Mouse (Mus musculus): Measurements from ENCODE around the gene Ski.

Ski gene

GRCm38 (mm10) chr4:155150276-155151113, 71.9 kb downstream of the Ski start:
- peak; percentile 81 for DNase-seq (ENCODE audit: low read depth, low spot score)

GRCm38 (mm10) chr4:155149941-155150275, 72.5 kb downstream of the Ski start:
- no peak for DNase-seq (ENCODE audit: low read depth, low spot score)

DNA sequence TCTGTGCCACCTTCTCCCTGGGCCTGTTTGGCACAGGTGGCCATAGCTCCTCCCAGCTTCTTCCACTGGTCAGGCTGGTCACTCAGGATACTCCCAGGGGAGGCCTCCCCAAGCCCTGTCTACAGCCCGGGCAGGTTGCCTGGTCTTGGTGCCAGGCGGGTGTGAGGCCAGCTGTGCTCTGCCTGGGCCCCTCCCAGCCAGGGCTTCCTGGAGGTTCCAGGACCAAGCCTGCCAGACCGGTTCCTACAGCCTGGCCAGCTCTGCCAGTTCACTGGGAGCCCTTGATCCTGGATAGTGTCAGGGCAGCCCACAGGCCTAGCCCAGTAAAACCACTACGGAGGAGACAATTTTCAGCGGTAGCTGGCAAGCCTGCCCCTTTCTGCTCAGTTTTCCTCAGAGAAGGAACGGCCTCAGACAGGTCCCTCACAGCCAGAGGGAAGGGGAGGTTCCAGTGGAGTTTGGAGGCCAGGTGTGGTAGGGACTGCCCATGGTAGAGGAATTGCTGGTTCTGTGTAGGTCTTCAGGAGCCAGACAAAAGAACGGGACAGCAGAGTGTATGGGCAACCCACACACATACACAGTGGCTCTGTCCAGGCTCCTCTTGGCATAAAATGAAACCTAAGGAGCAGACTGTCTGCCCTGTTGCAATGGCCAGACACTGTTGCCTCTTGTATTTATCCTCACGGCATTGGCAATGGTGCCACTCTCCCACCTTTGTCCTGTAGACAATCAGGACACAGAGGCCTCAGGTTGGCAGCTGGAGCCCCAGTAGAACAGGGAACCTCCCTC, 73.3 kb downstream of the Ski start:
- no peak for DNase-seq (ENCODE audit: low read depth, low spot score)

DNA sequence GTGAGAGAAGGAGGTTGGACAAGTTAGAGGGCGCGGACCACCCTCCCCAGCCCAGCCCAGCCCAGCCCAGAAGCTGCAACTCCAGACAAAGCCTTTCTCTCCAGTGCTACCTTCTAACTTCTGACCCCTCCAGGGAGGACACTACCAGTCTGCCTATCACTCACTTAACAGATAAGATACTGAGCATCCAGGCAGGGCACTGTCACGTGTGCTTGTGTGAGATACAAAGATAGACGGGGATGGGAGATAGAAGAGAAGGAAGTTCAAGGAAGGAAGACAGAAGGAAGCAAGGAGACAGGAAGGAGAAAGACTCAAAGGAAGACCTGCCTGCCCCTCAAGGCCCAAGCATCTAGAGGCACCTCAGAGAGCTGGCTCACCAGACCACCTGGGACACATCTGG, 73.9 kb downstream of the Ski start:
- DNase-seq (ENCODE audit: low read depth, low spot score), result no peak

DNA sequence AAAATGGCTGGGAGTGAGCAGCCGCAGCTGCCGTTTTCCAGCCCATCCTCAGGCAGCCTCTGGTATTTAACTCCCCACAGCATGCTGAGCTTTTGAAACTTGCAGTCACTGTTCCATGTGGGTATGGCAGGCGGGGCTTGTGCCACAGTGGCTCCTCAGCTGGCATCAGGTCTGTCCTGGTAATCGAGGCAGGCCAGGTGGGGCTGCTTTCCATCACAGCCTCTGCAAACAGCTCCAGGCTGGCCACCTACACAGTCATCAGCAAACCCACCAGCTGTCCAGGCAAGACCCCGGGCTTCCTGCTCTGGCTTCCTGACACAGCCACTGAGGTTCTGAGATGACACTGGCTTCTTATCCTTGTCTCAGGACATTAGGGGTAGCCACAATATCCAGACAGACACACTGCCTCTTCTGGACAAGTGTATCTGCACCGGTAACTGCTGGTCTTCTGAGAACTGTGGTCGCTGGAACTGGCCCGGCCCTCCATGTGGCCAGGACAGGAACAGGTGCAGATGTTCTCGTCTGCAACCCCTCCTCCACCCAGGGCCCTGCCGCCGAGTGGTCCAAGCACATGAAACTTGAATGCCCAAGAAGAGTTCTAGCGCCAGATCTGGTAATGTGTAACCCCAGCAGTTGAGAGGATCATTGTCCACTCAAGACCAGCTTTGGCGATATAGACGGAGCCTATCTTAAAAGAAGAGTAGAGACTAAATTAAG, 76.1 kb downstream of the Ski start:
- no peak for DNase-seq (ENCODE audit: low read depth, low spot score)

- no peak for DNase-seq (ENCODE audit: low read depth, low spot score)
These were observed 77.7 kb downstream of the Ski start for GRCm38 (mm10) chr4:155144548-155145180.

GRCm38 (mm10) chr4:155143871-155144502, 78.4 kb downstream of the Ski start:
- DNase-seq (ENCODE audit: low read depth, low spot score), result peak; percentile 83

- no peak for DNase-seq (ENCODE audit: low read depth, low spot score)
These were observed 79.0 kb downstream of the Ski start for GRCm38 (mm10) chr4:155143411-155143810.

- DNase-seq (ENCODE audit: low read depth, low spot score), result no peak
These were observed 79.6 kb downstream of the Ski start for GRCm38 (mm10) chr4:155142836-155143235.

- DNase-seq (ENCODE audit: low read depth, low spot score), result no peak
These were observed 81.6 kb downstream of the Ski start for GRCm38 (mm10) chr4:155140795-155141265.

DNA sequence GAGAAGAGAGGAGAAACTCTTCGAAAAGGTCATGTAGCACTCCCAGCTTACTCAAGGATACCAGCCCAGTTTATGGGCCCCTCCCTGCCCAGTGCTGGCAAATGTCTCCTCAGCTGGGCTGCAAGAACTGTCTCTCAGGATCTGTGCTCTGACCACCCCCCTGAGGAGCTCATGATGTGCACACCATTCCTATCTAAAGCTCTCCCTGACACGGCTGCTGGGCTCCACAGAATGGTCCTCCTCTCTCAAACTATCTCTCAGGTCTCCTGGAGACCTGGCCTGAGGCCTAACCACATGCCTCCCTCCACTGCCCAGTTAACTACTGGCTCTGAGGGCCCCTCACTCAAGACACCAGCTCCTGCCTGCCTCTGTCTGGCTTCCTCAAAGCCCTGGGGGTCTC, 82.2 kb downstream of the Ski start:
- DNase-seq (ENCODE audit: low read depth, low spot score), result no peak

- no peak for DNase-seq (ENCODE audit: low read depth, low spot score)
These were observed 82.9 kb downstream of the Ski start for GRCm38 (mm10) chr4:155139281-155140045.

DNA sequence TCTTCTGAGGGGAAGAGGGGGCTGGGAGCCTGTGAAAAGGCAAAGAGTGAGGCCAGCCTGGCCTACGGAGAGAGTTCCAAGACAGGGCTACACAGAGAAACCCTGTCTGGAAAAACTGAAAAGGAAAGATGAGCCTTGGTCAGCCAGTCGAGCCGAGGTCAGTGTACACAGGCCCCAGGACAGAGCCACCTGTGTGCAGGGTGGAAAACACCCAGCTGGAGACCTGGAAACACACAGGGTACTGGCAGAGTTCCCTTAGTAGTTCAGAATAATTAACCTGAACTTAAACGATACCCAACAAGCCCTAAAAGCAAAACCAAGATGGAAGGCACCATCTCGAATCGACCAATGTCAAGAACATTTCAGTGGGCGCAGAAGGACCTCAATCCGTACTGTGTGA, 83.9 kb downstream of the Ski start:
- no peak for DNase-seq (ENCODE audit: low read depth, low spot score)

GRCm38 (mm10) chr4:155137891-155138290, 84.5 kb downstream of the Ski start:
- no peak for DNase-seq (ENCODE audit: low read depth, low spot score)

DNA sequence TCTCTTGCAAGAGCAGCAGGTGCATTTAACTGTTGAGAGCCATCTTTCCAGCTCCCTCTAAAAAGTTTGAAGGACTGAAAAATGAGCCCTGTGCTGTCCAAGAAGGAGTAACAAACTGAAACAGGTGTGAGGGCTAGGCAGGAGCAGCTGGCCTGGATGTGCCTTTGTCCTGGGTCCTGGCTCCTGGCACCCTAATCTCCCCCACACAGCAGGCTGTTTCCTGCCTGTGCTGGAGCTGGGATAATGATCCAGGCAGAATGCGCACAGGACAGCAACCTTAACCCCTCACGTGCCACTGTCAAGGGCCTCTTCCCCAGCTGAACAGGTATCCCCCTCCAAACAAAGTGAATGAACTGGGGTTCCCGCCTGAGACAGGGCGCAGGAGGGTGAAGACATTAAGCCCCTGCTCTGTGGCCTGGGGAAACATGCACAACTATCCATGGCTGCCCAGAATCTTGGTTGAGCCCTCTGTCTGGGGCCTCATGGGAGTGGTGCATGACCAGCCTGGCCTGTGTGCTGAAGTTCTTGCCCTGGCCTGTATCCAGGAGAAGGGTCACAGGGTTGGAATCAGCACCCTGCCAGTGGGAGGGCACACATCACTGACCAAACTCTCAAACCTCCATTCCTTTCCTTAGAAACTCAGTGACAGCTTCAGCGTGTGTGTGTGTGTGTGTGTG, 86.3 kb downstream of the Ski start:
- DNase-seq (ENCODE audit: low read depth, low spot score), result no peak

DNA sequence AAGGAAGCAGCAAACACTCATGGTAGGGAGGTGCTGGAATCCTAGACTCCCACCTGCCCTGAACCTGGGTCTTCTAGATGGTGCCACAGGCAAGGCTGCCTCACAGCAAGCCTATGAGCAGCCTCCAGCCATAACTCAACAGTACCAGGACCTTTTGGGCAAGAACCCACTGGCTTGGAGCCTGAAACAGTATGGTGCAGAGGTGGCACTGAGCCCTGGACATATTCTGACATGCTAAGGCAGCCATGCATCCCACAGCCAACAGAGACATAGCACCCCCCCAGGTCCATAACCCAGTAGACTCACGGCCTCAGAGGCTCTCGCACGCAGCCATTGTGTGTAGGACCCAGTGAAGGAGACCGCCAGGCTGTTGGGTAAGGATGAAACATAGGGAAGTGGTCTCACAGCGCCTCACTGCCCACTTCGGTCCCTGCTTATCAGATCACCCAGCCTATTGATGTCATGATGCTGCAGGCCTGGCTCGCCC, 87.7 kb downstream of the Ski start:
- no peak for DNase-seq (ENCODE audit: low read depth, low spot score)

- peak; percentile 83 for DNase-seq (ENCODE audit: low read depth, low spot score)
These were observed 88.6 kb downstream of the Ski start for GRCm38 (mm10) chr4:155133658-155134417.

DNA sequence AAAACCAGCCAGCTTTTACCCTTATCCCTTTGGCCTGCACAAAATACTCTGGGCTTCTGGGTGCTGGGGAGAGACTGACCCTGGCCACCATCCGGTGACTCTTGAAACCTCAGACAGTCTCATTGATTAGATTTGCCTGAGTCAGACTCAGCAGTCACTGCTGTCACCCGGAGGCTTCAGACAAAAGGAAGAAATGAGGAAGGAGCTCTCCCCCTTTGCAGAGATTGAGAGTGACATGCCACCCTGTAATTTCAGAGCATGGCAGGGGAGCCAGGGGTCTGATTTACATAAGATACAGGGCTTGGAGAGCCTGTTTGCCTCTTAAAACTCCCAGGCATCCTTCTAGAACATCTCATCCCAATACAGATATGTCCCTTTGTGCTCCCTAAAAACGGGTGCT, 89.2 kb downstream of the Ski start:
- no peak for DNase-seq (ENCODE audit: low read depth, low spot score)

DNA sequence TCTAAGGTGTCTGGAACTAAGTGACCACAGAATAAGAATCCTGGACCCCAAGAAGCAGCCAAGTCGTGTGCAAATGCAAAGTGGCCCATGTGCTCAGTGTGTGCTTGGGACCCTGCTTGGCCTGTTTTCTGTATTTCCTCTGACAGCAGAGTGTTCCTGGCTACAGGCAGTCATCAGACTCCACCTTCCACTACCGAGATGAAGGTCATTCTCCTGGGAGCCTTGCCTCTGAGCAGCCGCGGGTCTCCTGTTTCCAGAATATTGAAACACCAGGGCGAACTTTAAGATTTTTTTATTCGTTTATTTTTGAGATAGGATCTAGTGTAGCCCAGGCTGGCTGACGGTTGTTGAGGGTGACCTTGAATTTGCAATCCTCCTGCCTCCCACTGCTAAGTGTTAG, 91.8 kb downstream of the Ski start:
- DNase-seq (ENCODE audit: low read depth, low spot score), result no peak

All from mesoderm, embryonic 11.5 days (tissue).